Mouse (Mus musculus): ENCODE measurements around the gene Olfr1511. TPM values are rescaled to one million over a fixed set of nuclear protein-coding genes. Genes with fewer than 3 reads are reported as not detected.
"Not testable (repeated sequence)": the region's sequence is repeated elsewhere in the genome, so short reads cannot be mapped to it uniquely, and the experiment has no call there.

The Olfr1511 gene
- not detected in 2 replicates for polyA plus RNA-seq (2012)

DNA sequence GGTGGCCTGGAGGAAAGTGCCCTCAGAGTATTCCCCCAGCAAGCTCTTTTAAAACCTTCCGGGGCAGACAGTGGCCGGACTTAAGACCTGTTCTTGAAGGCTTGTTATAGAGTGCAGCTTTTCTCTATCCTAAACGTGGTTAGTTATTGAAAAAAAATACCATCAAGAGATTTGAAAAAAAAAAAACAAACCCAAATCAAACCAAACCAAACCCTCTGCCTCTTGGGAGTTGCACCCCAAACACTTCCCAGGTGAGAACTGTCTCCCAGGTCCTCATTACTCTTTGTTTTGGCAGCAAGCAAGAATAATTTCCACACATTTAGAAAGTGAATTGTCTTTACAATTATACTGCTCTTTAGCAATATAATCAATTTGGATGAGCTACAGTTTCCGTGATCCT lies at the start of gene Olfr1511:
Gene Olfr1511, minus strand, starts transcription at position 101 of the 400 bp plus-strand sequence.
- Histone ChIP-seq H3K4me1 (ENCODE audit: control insufficient read depth) (no peaks in the 10 kb centered on the region), H3K4me3 (replicated peaks) (no peak within 1 kb of the TSS), H3K36me3 (ENCODE audit: control insufficient read depth) (no peaks in the 10 kb centered on the region), H3K27me3 (ENCODE audit: control insufficient read depth) (no peaks in the 10 kb centered on the region), H3K9me3 (ENCODE audit: control insufficient read depth, low read length) (no peaks in the 10 kb centered on the region)
- TF ChIP-seq TAL1 (IDR thresholded peaks at IDR 0.05; ENCODE audit: low read length) (no peak), GATA1 (IDR thresholded peaks at IDR 0.05; ENCODE audit: low read length) (no peak)

DNA sequence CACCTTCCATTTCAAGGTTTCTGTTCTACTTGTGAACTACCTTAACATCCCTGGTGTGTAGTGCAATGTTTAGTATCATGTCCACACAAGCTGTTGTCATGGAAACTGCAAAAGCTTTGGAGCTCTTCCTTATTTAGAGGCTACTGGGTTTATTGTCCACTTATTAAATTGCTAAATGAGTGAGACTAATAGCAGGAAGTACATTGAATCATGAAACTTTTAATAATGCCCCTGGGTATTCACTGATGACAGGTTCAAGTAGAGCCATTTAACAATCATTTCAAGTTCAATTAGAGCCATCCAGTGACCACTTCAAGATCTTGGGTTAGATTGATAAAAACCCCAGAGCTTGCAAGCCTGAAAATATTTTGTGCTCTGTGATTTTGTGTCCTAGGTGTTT lies 45.5 kb upstream of the Olfr1511 start, which contains the start of gene Olfr1509:
Gene Olfr1509, plus strand, starts transcription at position 301 of the 400 bp plus-strand sequence.
- Histone ChIP-seq H3K4me3 (replicated peaks) (no peak within 1 kb of the TSS), H3K4me1 (ENCODE audit: control insufficient read depth) (no peaks in the 10 kb centered on the region)

DNA sequence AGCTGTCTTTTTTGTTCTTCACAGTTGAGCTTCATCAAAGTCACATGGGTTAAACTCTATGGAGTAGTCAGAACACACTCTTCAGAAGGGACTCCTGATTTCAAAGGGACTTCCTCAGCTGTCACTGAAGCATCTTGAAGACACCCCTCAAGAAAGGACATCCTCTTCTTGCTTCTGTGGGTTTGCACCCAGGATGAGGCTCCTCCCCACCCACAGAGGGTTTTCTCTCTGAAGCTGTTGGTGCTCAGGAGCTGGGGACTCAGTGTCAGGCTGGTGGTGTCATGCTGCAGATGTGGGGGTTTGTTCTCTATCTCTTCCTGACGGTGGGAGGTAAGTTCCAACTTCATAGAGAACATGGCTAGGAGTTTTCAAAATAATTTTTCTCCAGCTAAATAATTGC lies 30.5 kb upstream of the Olfr1511 start:
- Histone ChIP-seq H3K36me3 (ENCODE audit: control insufficient read depth) (no peaks in the 10 kb centered on the region), H3K4me3 (replicated peaks) (no peak overlapping the region), H3K4me1 (ENCODE audit: control insufficient read depth) (no peaks in the 10 kb centered on the region), H3K27me3 (ENCODE audit: control insufficient read depth) (no peaks in the 10 kb centered on the region), H3K9me3 (ENCODE audit: control insufficient read depth, low read length) (no peaks in the 10 kb centered on the region)
- no peak for TF ChIP-seq GATA1 (IDR thresholded peaks at IDR 0.05; ENCODE audit: low read length)
- TF ChIP-seq TAL1 (IDR thresholded peaks at IDR 0.05; ENCODE audit: low read length), result no peak

More for the DNA sequence above, 45.5 kb upstream of the Olfr1511 start, which contains the start of gene Olfr1509:
- Histone ChIP-seq H3K9me3 (ENCODE audit: control insufficient read depth, low read length) (no peaks in the 10 kb centered on the region), H3K27me3 (ENCODE audit: control insufficient read depth) (no peaks in the 10 kb centered on the region), H3K36me3 (ENCODE audit: control insufficient read depth) (no peaks in the 10 kb centered on the region)
- TF ChIP-seq TAL1 (IDR thresholded peaks at IDR 0.05; ENCODE audit: low read length) (no peak), GATA1 (IDR thresholded peaks at IDR 0.05; ENCODE audit: low read length) (no peak)

DNA sequence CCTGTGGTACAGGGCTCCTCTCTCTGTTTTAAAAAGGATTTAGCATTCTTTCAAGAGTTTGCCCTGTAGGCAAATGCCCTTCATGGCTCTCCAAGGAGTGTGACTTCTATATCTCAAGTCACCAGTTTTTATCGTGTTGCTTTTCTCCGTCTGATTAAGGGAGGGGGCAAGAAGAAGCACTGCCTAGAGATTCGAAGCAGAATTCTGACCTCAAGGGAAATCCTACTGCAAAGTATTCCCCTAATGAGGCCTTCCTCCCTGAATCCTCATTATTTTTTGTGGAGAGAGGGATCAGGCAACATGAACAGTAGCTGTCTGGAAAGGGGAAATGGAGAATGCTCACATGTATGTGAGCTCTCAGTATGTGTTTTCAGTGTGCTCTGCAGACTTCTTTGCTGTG lies 17.1 kb upstream of the Olfr1511 start, which contains the start of gene Olfr1510:
Gene Olfr1510, minus strand, starts transcription at position 101 of the 400 bp plus-strand sequence.
- H3K4me3 ChIP-seq (replicated peaks), result no peak within 1 kb of the TSS
- H3K9me3 ChIP-seq (ENCODE audit: control insufficient read depth, low read length), result no peaks in the 10 kb centered on the region
- H3K36me3 ChIP-seq (ENCODE audit: control insufficient read depth), result no peaks in the 10 kb centered on the region
- H3K27me3 ChIP-seq (ENCODE audit: control insufficient read depth), result no peaks in the 10 kb centered on the region
- TF ChIP-seq TAL1 (IDR thresholded peaks at IDR 0.05; ENCODE audit: low read length) (no peak), GATA1 (IDR thresholded peaks at IDR 0.05; ENCODE audit: low read length) (no peak)
- no peaks in the 10 kb centered on the region for H3K4me1 ChIP-seq (ENCODE audit: control insufficient read depth)

DNA sequence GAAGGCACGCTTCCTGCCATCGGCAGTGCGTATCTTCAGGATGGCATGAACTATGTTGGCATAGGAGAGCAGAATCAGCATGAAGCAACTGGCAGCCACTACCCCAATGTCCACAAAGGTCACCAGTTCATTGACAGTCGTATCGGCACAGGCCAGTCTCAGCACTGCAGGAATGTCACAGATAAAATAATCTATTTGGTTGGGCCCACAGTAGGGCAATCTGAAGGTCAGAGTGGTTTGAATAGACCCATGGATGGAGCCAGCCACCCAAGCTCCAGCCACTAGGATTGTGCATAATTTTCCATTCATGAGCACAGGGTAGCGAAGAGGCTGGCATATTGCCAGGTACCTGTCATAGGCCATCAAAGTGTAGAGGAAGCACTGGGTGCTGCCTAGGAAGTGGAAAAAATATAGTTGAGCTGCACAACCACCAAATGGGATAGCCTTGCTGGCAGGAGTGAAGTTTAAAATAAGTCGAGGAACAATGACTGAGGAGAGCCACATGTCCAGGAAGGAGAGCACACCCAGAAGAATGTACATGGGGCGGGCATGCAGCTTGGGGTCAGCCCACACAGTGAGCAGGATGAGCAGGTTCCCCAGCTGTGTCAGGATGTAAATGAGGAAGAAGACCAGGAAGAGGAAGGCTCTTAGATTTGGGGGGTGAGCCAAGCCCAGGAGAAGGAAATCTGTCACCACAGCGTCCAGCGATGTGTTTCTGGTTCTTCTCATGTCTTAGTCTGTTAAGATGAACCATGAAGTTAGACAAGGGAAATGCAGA lies 13.2 kb upstream of the Olfr1511 start:
- not testable (repeated sequence) for H3K4me3 ChIP-seq (replicated peaks); H3K27me3 ChIP-seq (ENCODE audit: control insufficient read depth); H3K36me3 ChIP-seq (ENCODE audit: control insufficient read depth); H3K9me3 ChIP-seq (ENCODE audit: control insufficient read depth, low read length); H3K4me1 ChIP-seq (ENCODE audit: control insufficient read depth)

DNA sequence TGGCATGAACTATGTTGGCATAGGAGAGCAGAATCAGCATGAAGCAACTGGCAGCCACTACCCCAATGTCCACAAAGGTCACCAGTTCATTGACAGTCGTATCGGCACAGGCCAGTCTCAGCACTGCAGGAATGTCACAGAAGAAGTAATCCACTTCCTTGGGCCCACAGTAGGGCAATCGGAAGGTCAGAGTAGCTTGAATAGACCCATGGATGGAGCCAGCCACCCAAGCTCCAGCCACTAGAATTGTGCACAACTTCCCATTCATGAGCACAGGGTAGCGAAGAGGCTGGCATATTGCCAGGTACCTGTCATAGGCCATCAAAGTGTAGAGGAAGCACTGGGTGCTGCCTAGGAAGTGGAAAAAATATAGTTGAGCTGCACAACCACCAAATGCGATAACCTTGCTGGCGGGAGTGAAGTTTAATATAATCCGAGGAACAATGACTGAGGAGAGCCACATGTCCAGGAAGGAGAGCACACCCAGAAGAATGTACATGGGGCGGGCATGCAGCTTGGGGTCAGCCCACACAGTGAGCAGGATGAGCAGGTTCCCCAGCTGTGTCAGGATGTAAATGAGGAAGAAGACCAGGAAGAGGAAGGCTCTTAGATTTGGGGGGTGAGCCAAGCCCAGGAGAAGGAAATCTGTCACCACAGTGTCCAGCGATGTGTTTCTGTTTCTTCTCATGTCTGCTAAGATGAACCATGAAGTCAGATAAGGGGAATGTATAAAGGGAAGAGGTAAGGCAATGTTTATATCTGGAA lies 6.9 kb downstream of the Olfr1511 start:
- not testable (repeated sequence) for H3K36me3 ChIP-seq (ENCODE audit: control insufficient read depth); H3K9me3 ChIP-seq (ENCODE audit: control insufficient read depth, low read length); H3K27me3 ChIP-seq (ENCODE audit: control insufficient read depth); H3K4me1 ChIP-seq (ENCODE audit: control insufficient read depth); H3K4me3 ChIP-seq (replicated peaks)

DNA sequence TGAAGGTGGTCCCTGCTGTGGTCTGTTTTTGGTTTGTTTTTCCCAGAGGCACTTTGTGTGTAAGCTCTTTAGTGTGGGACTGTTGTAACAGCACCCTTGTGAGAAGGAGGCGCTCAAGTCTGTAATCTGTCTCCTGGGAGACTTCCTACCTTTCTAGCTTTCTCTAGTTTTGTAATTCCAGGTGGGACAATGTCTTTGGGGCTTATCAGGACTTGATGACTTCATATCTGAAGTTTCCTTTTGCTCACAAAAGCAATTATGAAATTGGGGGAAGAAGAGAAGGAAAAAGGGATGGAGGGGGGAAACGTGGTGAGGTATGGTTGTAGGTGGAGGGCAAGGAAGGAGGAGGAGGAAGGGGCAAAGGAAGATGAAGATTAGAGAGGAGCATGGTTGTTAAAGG lies 18.1 kb downstream of the Olfr1511 start, which contains the start of gene Olfr1512:
Gene Olfr1512, minus strand, starts transcription at position 101 of the 400 bp plus-strand sequence.
- TF ChIP-seq GATA1 (IDR thresholded peaks at IDR 0.05; ENCODE audit: low read length) (no peak), TAL1 (IDR thresholded peaks at IDR 0.05; ENCODE audit: low read length) (no peak)
- no peaks in the 10 kb centered on the region for H3K4me1 ChIP-seq (ENCODE audit: control insufficient read depth)
- no peaks in the 10 kb centered on the region for H3K27me3 ChIP-seq (ENCODE audit: control insufficient read depth)
- H3K9me3 ChIP-seq (ENCODE audit: control insufficient read depth, low read length), result no peaks in the 10 kb centered on the region
- H3K4me3 ChIP-seq (replicated peaks), result no peak within 1 kb of the TSS
- H3K36me3 ChIP-seq (ENCODE audit: control insufficient read depth), result no peaks in the 10 kb centered on the region

DNA sequence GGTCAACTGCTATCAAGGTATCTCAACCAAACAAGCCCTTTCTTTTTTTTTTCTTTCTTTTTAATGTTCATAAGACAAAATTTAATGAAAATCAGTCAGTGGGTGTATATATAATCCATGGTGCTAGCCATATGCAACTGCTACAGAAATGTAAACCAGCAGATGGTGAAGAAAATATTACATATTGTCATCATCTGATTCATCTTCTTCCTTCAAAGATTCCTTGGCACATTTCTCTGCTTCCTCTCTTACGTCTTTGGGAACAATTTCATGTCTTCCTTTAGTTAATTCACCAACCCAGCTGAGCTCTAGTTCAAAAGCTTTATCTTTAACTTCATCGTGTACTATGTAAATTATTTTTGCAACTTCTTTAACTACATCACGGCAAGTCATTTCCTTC lies 28.4 kb downstream of the Olfr1511 start:
- TF ChIP-seq GATA1 (IDR thresholded peaks at IDR 0.05; ENCODE audit: low read length) (no peak), TAL1 (IDR thresholded peaks at IDR 0.05; ENCODE audit: low read length) (no peak)
- H3K27me3 ChIP-seq (ENCODE audit: control insufficient read depth), result no peaks in the 10 kb centered on the region
- H3K36me3 ChIP-seq (ENCODE audit: control insufficient read depth), result no peaks in the 10 kb centered on the region
- no peak overlapping the region for H3K4me3 ChIP-seq (replicated peaks)
- H3K4me1 ChIP-seq (ENCODE audit: control insufficient read depth), result no peaks in the 10 kb centered on the region
- no peaks in the 10 kb centered on the region for H3K9me3 ChIP-seq (ENCODE audit: control insufficient read depth, low read length)

DNA sequence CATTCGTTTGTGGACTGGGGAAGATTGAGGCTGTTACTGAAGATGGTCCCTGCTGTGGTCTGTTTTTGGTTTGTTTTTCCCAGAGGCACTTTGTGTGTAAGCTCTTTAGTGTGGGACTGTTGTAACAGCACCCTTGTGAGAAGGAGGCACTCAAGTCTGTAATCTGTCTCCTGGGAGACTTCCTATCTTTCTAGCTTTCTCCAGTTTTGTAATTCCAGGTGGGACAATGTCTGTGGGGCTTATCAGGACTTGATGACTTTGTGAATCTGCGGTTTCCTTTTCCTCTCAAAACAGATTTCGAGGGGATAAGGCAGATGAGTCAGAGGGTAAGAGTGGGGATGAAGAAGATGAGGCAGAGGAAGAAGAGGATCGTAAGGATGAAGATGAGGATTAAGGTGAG lies 40.9 kb downstream of the Olfr1511 start, which contains the start of gene Olfr1513:
Gene Olfr1513, minus strand, starts transcription at position 101 of the 400 bp plus-strand sequence.
- Histone ChIP-seq H3K4me1 (ENCODE audit: control insufficient read depth) (no peaks in the 10 kb centered on the region), H3K36me3 (ENCODE audit: control insufficient read depth) (no peaks in the 10 kb centered on the region), H3K4me3 (replicated peaks) (no peak within 1 kb of the TSS), H3K27me3 (ENCODE audit: control insufficient read depth) (no peaks in the 10 kb centered on the region), H3K9me3 (ENCODE audit: control insufficient read depth, low read length) (no peaks in the 10 kb centered on the region)
- TF ChIP-seq TAL1 (IDR thresholded peaks at IDR 0.05; ENCODE audit: low read length) (no peak), GATA1 (IDR thresholded peaks at IDR 0.05; ENCODE audit: low read length) (no peak)

Other genes with a start within 250 kb of the Olfr1511 start
- 2.0 and 2.6 TPM in 2 replicates for gene Supt16, start 200.0 kb downstream of the Olfr1511 start, polyA plus RNA-seq (2012)
- gene Chd8, start 139.6 kb downstream of the Olfr1511 start, polyA plus RNA-seq (2012), result 0.87 and 1.3 TPM in 2 replicates
- 1.4 and 2.0 TPM in 2 replicates for gene Tox4, start 118.2 kb downstream of the Olfr1511 start, polyA plus RNA-seq (2012)
- 0.04 TPM in 1 of 2 replicates, not detected in the other for gene Rab2b, start 117.8 kb downstream of the Olfr1511 start, polyA plus RNA-seq (2012)
- 0.41 and 1.2 TPM in 2 replicates for gene Mettl3, start 92.3 kb downstream of the Olfr1511 start, polyA plus RNA-seq (2012)
- gene Sall2, start 68.6 kb downstream of the Olfr1511 start, polyA plus RNA-seq (2012), result 0.01 TPM in 1 of 2 replicates, not detected in the other
- gene Olfr1513, start 41.0 kb downstream of the Olfr1511 start, polyA plus RNA-seq (2012), result not detected in 2 replicates
- gene Olfr1512, start 18.2 kb downstream of the Olfr1511 start, polyA plus RNA-seq (2012), result not detected in 2 replicates
- not detected in 2 replicates for gene Olfr1510, start 17.0 kb upstream of the Olfr1511 start, polyA plus RNA-seq (2012)
- not detected in 2 replicates for gene Olfr1509, start 45.6 kb upstream of the Olfr1511 start, polyA plus RNA-seq (2012)
- gene Olfr1508, start 70.1 kb upstream of the Olfr1511 start, polyA plus RNA-seq (2012), result not detected in 2 replicates
- not detected in 2 replicates for gene Olfr1507, start 98.4 kb upstream of the Olfr1511 start, polyA plus RNA-seq (2012)